ENCODE assay signal across 5 mouse cellular contexts in genomic region chrX:73949341-73949740, GRCm38 (mm10).
"Had no signal": no experiment of that assay in that cellular context is flagged by ENCODE, and none has a peak within 500 bp of the region (broad histone marks: within the 10 kb centered on the region; RNA-seq: fewer than 3 reads in every experiment).

No protein-coding gene starts in this region.

- DNase-seq: layer of hippocampus, postnatal 36 days; thymus, adult 18-20 months had no signal

- H3K9me3 ChIP-seq: limb, embryonic 15.5 days; liver, embryonic 13.5 days; midbrain, embryonic 12.5 days had no signal

- H3K27me3 ChIP-seq: limb, embryonic 15.5 days; liver, embryonic 13.5 days; midbrain, embryonic 12.5 days had no signal

- H3K4me2 ChIP-seq: limb, embryonic 15.5 days; liver, embryonic 13.5 days; midbrain, embryonic 12.5 days had no signal

- H3K4me1 ChIP-seq: limb, embryonic 15.5 days; liver, embryonic 13.5 days; midbrain, embryonic 12.5 days had no signal

- H3K4me3 ChIP-seq: limb, embryonic 15.5 days; liver, embryonic 13.5 days; midbrain, embryonic 12.5 days had no signal

- H3K9ac ChIP-seq: limb, embryonic 15.5 days; liver, embryonic 13.5 days; midbrain, embryonic 12.5 days had no signal

- H3K27ac ChIP-seq: limb, embryonic 15.5 days; liver, embryonic 13.5 days; midbrain, embryonic 12.5 days had no signal
